Mouse (Mus musculus): ENCODE data around the gene Acadl.

DNA sequence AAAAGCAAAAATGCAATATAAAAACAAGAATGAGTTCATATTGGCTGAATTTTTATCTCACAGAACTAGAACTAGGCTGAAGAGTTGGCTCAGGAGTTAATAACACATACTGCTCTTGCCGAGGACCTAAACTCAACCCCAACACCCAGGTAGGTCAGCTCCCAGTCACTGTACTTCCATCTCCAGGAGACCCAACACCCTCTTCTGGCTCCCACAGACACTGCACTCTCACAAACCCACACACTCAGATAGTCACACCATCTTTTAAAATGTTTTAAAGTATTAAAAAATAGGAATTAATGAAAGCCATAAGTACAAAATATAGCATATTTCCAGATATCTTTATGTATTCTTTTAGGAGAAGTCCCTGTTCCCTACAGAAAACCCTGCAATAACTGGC, 49.9 kb downstream of the Acadl start:
- TF ChIP-seq CTCF (IDR thresholded peaks at IDR 0.05; ENCODE audit: control insufficient read depth, insufficient read depth, insufficient replicate concordance, low read depth, low read length) (no peak), POLR2A (IDR thresholded peaks at IDR 0.05; ENCODE audit: control insufficient read depth, low read depth, low read length) (no peak)

All from testis, adult 2 months (tissue).